Mouse (Mus musculus) heart, adult 2 months (tissue): Measurements from ENCODE around the gene Prss56. TPM values are rescaled to one million over a fixed set of nuclear protein-coding genes. Genes with fewer than 3 reads are reported as not detected.

Experiments used
- DNase-seq, 2 experiments: peaks; one replicate each; pipeline ENCODE4 v3.0.0; 2021
- H3K27ac ChIP-seq: fragments of 200-600 bp; 2 replicates; pipeline ENCODE4 v1.8.1; 2022
- H3K27me3 ChIP-seq: fragments of 200-500 bp; 2 replicates; pipeline ENCODE4 v1.6.1; 2012; ENCODE audit warnings: mild to moderate bottlenecking, low read length, inconsistent platforms, mixed read lengths; ENCODE audit not compliant: control insufficient read depth, insufficient read depth
- H3K36me3 ChIP-seq: fragments of 200-500 bp; 2 replicates; pipeline ENCODE4 v1.6.1; 2012; ENCODE audit warnings: low read length, inconsistent platforms; ENCODE audit not compliant: control insufficient read depth, insufficient read depth
- H3K4me1 ChIP-seq: fragments of 200-500 bp; 2 replicates; pipeline ENCODE4 v1.6.1; 2011; ENCODE audit warnings: low read length; ENCODE audit not compliant: control insufficient read depth, insufficient read depth
- H3K4me3 ChIP-seq: fragments of 200-600 bp; 2 replicates; pipeline ENCODE4 v1.8.1; 2022
- H3K79me2 ChIP-seq: fragments of 200-500 bp; replicated peaks from 2 replicates; pipeline ENCODE4 v1.6.1; 2012; ENCODE audit warnings: mild to moderate bottlenecking, inconsistent platforms, low read length, moderate library complexity, mixed read lengths; ENCODE audit not compliant: control insufficient read depth, insufficient read depth
- H3K9ac ChIP-seq: fragments of 200-500 bp; 2 replicates; pipeline ENCODE4 v1.6.1; 2012; ENCODE audit warnings: low read depth, mild to moderate bottlenecking, control low read depth, inconsistent platforms, low read length, mixed read lengths
- CTCF ChIP-seq: fragments of 200-600 bp; IDR thresholded peaks from 2 replicates; pipeline ENCODE4 v1.8.1; 2022; ENCODE audit warnings: antibody characterized with exemption, mild to moderate bottlenecking, moderate library complexity
- EP300 ChIP-seq: fragments of 200-500 bp; IDR thresholded peaks from 2 replicates; pipeline ENCODE4 v1.6.1; 2011; ENCODE audit warnings: low read depth, low read length, control low read depth; ENCODE audit not compliant: insufficient read depth
- POLR2A ChIP-seq: fragments of 200-500 bp; IDR thresholded peaks from 2 replicates; pipeline ENCODE4 v1.6.1; 2011; ENCODE audit warnings: mild to moderate bottlenecking, low read depth, low read length, control low read depth; ENCODE audit not compliant: insufficient read depth
- WGBS: fragments of 180-500 bp; shearing (Covaris S2); methylation state at CpG from one replicate; pipeline ENCODE4 v1.1.7; 2018; 5-methylcytosine and 5-hydroxymethylcytosine counted together
- intact Hi-C: fragments of 180-260 bp; cut with DNase I; formaldehyde crosslinking; loops from one replicate; pipeline ENCODE4 v1.15.1; 2025
- polyA plus RNA-seq: library from polyadenylated mRNA; depleted of rRNA; stranded (reverse); fragments of >200 nt; gene quantifications from 2 replicates; pipeline ENCODE4 v1.2.3, GENCODE M21; 2012
- total RNA-seq, 2 experiments: library from RNA; stranded (reverse); gene quantifications; 2 replicates each; pipeline ENCODE4 v1.2.3; 2021

The Prss56 gene
- total and polyA plus RNA-seq, 3 experiments, result not detected

GRCm38 (mm10) chr1:87204465-87204864, 21.4 kb downstream of the Prss56 start, which contains the start of gene Chrng:
TSS of gene Chrng (plus strand) at chr1:87204657.
- Histone ChIP-seq H3K79me2 (no peaks in the 10 kb centered on the region), H3K36me3 (no peaks in the 10 kb centered on the region), H3K9ac (no peak within 1 kb of the TSS), H3K27me3 (no peaks in the 10 kb centered on the region), H3K4me1 (no peaks in the 10 kb centered on the region), H3K27ac (no peak within 1 kb of the TSS), H3K4me3 (no peak within 1 kb of the TSS)
- TF ChIP-seq EP300 (no peak), POLR2A (no peak), CTCF (no peak)
- intact Hi-C loops, result no loop called here
- no peak for DNase-seq
- 86% methylated on average over 7 of the region's 7 CpGs for WGBS

- H3K36me3 ChIP-seq, result no peaks in the 10 kb centered on the region
- 61% methylated on average over 6 of the region's 6 CpGs for WGBS
- H3K27me3 ChIP-seq, result no peaks in the 10 kb centered on the region
- DNase-seq, result no peak
- H3K27ac ChIP-seq, result no peak overlapping the region
- no peaks in the 10 kb centered on the region for H3K79me2 ChIP-seq
- no peak overlapping the region for H3K9ac ChIP-seq
- no peak overlapping the region for H3K4me3 ChIP-seq
- TF ChIP-seq POLR2A, result no peak
- no peak for TF ChIP-seq EP300
- TF ChIP-seq CTCF, result no peak
- intact Hi-C loops, result no loop called here
- H3K4me1 ChIP-seq, result no peaks in the 10 kb centered on the region
Observed at GRCm38 (mm10) chr1:87205038-87205437, 21.9 kb downstream of the Prss56 start.

GRCm38 (mm10) chr1:87205502-87205901, 22.4 kb downstream of the Prss56 start:
- DNase-seq, result no peak
- H3K4me1 ChIP-seq, result no peaks in the 10 kb centered on the region
- TF ChIP-seq EP300, result no peak
- TF ChIP-seq POLR2A, result no peak
- no peak for TF ChIP-seq CTCF
- H3K27ac ChIP-seq, result no peak overlapping the region
- no peak overlapping the region for H3K4me3 ChIP-seq
- H3K27me3 ChIP-seq, result no peaks in the 10 kb centered on the region
- H3K79me2 ChIP-seq, result no peaks in the 10 kb centered on the region
- intact Hi-C loops, result no loop called here
- WGBS, result 52% methylated on average over 3 of the region's 3 CpGs
- no peak overlapping the region for H3K9ac ChIP-seq
- no peaks in the 10 kb centered on the region for H3K36me3 ChIP-seq

- no peak overlapping the region for H3K27ac ChIP-seq
- WGBS, result 30% methylated on average over 17 of the region's 17 CpGs
- intact Hi-C loops, result no loop called here
- H3K36me3 ChIP-seq, result no peaks in the 10 kb centered on the region
- H3K9ac ChIP-seq, result no peak overlapping the region
- H3K27me3 ChIP-seq, result no peaks in the 10 kb centered on the region
- no peak overlapping the region for H3K4me3 ChIP-seq
- peak; percentile 40 for TF ChIP-seq CTCF
- TF ChIP-seq EP300, result no peak
- TF ChIP-seq POLR2A, result no peak
- H3K79me2 ChIP-seq, result no peaks in the 10 kb centered on the region
- no peaks in the 10 kb centered on the region for H3K4me1 ChIP-seq
- no peak for DNase-seq
Observed at GRCm38 (mm10) chr1:87206339-87206738, 23.2 kb downstream of the Prss56 start.

GRCm38 (mm10) chr1:87211431-87211830, 28.3 kb downstream of the Prss56 start:
- WGBS, result 69% methylated on average over 4 of the region's 4 CpGs

GRCm38 (mm10) chr1:87213735-87214704, 30.9 kb downstream of the Prss56 start, which contains the start of gene Eif4e2:
TSS of gene Eif4e2 (plus strand) at chr1:87213914.
- peak within 1 kb of the TSS; percentile 88 for H3K9ac ChIP-seq
- peak within 1 kb of the TSS; percentile 55 for H3K4me3 ChIP-seq
- H3K27ac ChIP-seq, result peak within 1 kb of the TSS; percentile 96
- H3K27me3 ChIP-seq, result no peaks in the 10 kb centered on the region
- peaks cover 5% of the 10 kb centered on the region for H3K79me2 ChIP-seq
- WGBS, result under 1% methylated on average over 87 of the region's 99 CpGs
- peaks cover 19% of the 10 kb centered on the region for H3K36me3 ChIP-seq
- peak; percentile 23; the same call in 1 of the 2 replicates for TF ChIP-seq CTCF
- TF ChIP-seq EP300, result 0 out of 2 replicates have a peak, but pooled peaks have one; percentile 3
- peak; percentile 88 for TF ChIP-seq POLR2A
- H3K4me1 ChIP-seq, result peaks cover 10% of the 10 kb centered on the region
- peak; percentile 94 to 96 for DNase-seq
- intact Hi-C loops, result no loop called here

More at GRCm38 (mm10) chr1:87211431-87211830, 28.3 kb downstream of the Prss56 start:
- H3K9ac ChIP-seq, result no peak overlapping the region
- H3K4me1 ChIP-seq, result peaks cover 8% of the 10 kb centered on the region
- H3K79me2 ChIP-seq, result peaks cover 5% of the 10 kb centered on the region
- no peak for DNase-seq
- no peak for TF ChIP-seq CTCF
- TF ChIP-seq POLR2A, result no peak
- no peak for TF ChIP-seq EP300
- H3K36me3 ChIP-seq, result peaks cover 11% of the 10 kb centered on the region
- no peak overlapping the region for H3K4me3 ChIP-seq
- H3K27ac ChIP-seq, result no peak overlapping the region
- intact Hi-C loops, result no loop called here
- H3K27me3 ChIP-seq, result no peaks in the 10 kb centered on the region
